Mouse (Mus musculus): ENCODE data around the gene Csrp1.

Csrp1 gene

DNA sequence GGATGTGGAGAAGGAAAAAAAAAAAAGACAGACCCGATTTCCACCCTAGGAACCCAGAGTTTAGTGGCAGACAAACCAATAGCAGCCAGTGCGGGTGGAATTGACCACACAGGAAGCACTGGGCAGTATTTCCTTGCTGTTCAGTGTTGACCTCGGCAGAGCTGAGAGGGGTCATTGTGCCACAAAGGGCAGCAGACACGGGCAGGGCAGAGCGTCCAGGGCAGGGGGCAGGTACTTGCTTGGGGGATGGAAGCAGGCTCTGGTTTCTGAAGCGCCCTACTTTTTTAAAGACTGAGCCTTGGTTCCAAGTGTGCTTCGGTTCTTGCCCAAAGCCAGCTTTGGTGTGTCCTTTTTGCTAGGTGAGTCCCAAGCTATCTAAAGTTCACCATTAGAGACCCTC, 50.4 kb downstream of the Csrp1 start:
- in situ Hi-C loops (cut with MseI, MboI): no loop called here

DNA sequence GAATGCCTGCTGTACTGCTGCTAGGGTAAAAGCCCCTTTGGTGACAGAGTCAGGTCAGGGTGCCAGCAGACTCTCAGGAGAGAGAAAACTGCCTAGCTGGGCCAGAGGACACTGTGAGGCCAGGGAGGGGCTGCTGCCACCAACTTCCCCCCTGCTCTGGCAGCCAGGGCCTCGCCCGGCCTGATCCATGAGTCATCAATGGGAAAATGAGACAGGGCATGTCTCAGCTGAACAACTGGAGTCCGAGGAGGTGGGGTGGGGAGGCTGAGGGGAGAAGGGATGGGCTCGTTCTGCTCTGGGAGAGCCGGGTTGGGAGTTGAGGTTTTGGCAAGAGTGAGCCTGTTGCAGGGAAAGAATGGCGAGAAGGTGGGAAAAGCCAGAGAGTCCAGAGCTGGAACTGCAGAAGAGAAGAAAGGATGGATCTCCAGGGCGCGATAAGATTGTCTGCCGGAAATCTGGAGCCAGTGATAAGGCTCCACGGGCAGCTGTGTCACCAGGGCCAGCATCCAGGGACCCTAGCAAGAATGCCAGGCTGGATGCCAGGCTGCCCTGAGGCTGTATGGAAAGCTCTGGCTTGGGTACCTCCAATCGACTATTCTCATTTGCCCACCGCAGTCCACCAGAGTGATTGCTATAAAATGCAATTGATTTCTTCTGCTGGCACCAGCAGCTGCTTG, 51.2 kb downstream of the Csrp1 start:
- in situ Hi-C loops (cut with MseI, MboI): no loop called here

DNA sequence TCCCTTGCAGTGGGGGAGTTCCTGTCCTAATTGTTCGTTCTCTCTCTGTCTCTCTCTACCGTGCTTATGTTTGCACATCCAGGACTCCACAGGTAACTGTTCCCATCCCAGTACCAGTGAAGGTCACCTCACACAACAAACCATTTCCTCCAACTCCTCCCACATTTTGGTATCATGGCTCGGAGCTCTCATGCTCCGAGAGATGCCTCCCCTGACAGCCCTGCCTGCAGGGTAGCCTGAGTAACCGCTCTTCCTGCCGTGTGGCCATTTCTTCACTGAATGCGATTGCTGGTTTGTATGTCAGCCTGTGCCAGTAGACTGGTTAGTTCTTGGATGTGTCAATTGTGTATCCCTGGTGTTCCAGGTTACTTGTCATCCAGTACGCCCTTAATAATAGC, 51.7 kb downstream of the Csrp1 start:
- in situ Hi-C loops (cut with MseI, MboI): no loop called here

DNA sequence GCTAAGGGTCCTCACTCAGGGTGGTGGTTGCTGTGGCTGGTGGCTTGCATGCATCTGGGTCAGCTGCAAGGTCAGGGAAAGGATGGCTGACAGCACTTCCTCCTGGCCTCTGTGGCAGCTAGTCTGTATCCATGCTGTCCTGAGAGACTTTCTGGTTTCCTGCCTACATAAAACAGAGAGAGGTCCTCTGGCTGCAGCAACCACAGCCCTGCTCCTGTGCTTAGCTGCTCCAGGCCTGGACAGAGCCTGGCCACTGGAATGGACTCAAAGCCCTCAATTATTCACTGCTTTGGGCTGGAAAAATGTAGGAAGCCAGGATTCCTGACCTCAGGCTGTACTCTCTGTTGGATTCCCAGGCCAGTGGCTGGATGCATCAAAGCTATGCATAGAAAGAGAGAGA, 56.7 kb downstream of the Csrp1 start:
- in situ Hi-C loops (cut with MseI, MboI): no loop called here

DNA sequence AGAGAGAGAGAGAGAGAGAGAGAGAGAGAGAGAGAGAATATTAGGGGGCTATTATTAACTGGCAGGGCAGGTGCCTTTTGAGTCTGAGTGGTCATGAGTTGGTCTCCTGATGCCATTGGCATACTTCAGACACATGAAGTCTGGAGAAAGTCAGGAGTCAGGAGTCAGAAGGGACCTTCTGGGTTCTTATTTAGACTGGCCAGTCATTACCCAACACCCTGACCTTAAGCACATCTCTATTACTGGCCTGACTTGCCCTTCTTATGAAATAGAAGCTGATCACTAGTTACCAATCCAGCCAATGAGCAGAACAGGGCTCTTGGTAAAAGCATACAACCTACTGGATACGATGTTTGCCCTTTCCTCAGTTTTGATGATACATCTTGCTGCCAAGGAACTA, 57.2 kb downstream of the Csrp1 start:
- in situ Hi-C loops (cut with MseI, MboI): no loop called here

DNA sequence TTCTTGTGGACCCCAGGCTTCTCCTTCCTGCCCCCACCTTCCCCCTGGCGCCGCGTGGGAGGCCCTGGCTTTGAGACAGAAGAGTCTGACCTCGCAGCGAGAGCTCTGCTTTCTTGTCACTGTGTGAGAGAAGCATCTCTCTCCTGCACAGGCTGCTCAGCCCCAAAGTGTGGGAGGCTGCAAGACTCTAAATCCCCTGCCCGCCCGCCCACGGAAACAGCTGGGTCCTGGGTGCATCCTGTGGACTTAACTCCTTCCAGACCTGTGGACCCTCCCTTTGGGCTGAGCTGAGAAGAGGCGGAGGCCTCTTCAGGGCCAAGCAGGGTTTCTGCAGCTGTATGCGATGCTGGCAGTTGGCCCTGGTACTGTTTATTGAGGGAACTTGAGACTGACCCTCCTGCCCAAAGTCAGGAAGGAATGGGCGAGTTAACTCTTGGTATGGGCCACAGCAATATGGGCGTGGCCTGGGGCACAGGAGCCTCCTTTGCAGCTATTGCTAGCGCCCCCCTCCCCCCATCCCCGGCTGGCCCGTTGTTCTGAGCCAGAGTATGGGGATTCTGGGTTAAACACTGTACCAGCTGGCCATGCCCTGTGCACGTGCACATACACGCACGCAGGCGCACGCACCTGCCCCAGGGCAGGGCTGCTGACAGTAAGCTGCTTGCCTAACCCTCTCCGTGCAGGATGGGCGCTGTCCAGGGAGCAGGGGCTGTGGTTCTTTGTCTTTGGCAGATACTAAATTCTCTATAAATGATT, 59.1 kb downstream of the Csrp1 start, which contains the start of gene Tnni1:
Gene Tnni1 (plus strand): TSS at position 655 of the 756 bp plus-strand sequence.
- in situ Hi-C loops (cut with MseI, MboI): no loop called here

DNA sequence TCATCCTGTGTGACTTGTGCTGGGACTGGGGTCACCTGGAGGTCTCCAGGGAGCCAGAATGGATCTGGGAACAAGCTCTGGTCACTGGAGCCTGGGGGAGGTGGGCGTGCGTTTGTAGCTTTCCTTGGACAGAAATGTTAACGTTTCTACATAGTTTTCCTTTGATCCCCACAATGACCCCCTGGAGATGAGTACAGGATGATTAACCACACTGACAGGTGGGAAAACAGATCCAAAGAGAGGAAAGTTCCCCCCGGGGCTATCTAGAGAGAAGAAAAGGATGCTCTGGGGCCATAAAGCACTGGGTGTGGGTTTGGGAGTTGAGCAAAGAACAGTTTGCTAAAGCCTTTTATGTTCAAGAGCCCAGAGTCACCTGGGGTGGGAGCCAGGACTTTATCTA, 60.8 kb downstream of the Csrp1 start:
- in situ Hi-C loops (cut with MseI, MboI): loop anchor here in 1 of 2 experiments (10.0 kb wide), 1 partner anchor 66 kb away; no protein-coding TSS in a partner anchor

DNA sequence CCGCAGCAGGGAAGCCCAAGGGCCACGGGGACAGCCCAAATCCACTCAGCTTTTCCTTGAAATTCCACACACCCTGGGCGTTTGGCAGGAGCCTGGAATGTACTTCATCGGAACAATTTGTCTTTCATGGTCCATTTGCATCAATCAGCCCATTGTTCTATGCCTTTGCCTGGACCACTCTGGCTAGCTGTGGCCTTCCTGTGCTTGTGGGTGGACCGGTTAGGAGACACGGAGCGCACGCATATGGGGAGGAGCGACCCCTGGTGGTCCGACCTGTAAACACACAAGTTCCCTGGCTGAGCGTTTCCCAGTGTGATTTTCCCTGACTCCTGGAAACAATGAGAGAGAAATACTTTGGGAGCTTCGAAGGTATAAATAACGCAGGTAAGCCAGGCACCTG, 61.4 kb downstream of the Csrp1 start:
- in situ Hi-C loops (cut with MseI, MboI): loop anchor here in 1 of 2 experiments (10.0 kb wide), 1 partner anchor 66 kb away; no protein-coding TSS in a partner anchor

DNA sequence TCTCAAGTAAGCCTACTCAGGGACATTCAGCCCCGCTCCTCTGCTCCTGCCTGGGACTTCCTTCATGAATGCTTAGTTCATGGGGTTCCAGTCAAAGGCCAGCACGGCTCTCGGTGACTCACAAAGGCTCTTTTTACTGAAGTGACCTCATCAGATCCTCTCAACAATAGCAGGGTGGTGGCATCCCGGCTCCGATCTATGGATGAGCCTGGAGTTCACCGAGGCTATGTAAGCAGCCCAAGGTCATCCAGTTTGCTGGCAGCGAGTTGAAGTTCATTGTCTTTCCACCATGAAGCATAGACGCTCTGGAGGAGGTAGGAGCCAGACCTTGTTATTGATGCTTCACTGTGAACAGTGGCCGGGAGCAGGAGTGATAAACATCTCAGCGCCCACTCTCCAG, 63.0 kb downstream of the Csrp1 start:
- in situ Hi-C loops (cut with MseI, MboI): loop anchor here in 1 of 2 experiments (10.0 kb wide), 1 partner anchor 68 kb away; no protein-coding TSS in a partner anchor

DNA sequence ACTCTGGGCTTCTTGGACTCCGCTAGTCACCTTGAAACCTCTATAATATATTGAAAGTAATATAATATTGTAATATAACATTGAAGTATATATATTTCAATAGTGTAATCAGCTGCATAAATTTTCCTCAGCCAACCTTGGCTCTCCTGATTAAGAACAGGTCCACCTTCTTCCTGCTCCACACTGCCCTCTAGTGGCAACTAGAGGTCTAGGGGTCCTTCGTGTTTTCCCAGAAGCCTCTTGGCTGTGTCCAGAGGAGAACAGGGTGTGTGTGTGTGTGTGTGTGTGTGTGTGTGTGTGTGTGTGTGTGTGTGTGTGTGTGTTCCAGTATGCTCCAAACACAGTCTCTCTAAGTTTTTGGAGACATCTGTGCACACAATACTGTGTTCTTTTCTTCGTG, 67.9 kb downstream of the Csrp1 start:
- in situ Hi-C loops (cut with MseI, MboI): loop anchor here (5.0 to 10.0 kb wide), 3 partner anchors 35 to 73 kb away; no protein-coding TSS in a partner anchor

DNA sequence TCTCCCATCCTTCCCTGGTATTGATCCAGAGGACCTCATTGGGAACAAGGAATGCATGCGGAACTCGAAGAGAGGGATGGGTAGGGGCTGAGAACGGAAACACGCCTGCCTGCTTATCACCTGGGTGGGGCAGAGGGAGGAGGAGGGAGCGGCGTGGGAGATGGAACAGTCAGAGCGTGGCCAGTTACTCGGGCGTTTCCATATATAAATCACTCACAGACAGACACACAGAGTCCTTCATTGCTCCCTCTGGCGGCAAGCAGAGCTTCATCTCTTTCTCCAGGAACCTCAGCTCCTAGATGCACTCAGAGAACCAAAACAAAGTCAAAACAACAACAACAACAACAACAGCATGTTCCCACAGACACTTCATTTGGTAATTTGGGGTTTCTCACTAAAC, 68.8 kb downstream of the Csrp1 start:
- in situ Hi-C loops (cut with MseI, MboI): loop anchor here (5.0 to 10.0 kb wide), 3 partner anchors 36 to 74 kb away; no protein-coding TSS in a partner anchor

DNA sequence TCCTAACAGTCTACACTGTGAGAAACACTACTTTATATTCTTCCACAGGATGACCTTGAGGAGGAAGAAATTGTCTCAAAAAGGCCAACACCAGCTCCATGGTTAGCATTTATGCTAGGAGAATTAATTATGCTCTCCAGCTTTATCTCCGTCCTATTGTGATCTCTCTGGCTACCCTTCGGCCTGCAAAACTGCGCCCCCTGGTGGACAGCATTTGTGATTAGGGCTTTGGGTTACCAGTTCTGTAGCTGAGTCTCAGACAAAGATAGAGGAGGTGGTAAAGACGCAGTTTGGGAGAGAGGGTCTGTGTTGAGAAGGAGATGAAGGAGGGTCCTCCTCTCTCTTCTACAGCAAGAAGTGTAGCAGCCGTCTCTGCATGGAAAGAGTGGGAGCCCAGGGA, 70.0 kb downstream of the Csrp1 start:
- in situ Hi-C loops (cut with MseI, MboI): loop anchor here (5.0 to 10.0 kb wide), 3 partner anchors 38 to 75 kb away; no protein-coding TSS in a partner anchor

DNA sequence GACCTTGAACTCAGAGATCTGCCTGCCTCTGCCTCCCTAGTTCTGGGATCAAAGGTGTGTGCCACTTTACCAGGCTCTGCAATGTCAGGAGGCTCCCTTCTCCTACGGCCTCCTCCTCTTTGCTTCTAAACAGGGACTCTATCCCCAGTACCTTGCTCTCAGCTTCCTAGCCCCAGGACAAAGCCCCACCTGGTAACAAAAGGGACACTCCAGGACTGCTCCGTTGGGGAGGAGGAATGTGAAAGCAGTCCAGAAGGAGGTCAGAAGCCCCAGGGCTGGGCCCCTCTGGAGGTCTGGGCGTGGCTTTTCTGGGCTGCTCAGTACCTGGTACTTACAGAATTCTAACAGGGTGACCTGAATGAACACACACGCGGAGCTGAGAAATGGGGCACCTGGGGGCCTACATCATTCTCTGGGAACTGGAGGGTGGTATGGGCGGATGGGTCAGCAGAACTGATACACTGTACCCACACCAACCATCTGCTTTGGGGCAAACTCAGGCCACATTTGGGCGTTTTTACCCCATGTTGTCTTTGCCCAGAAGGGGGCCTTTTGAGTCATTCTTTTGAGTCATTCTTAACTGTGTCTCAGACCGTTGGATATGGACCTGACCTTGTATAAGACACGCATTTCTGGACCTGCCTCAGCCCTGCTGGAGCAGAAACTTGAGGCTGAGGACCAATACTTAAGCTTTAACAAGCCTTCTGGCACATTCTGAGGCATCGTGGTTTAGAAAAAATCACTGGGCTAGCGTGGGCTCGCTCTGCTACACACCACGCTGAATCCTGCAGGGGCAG, 72.5 kb downstream of the Csrp1 start:
- in situ Hi-C loops (cut with MseI, MboI): no loop called here

DNA sequence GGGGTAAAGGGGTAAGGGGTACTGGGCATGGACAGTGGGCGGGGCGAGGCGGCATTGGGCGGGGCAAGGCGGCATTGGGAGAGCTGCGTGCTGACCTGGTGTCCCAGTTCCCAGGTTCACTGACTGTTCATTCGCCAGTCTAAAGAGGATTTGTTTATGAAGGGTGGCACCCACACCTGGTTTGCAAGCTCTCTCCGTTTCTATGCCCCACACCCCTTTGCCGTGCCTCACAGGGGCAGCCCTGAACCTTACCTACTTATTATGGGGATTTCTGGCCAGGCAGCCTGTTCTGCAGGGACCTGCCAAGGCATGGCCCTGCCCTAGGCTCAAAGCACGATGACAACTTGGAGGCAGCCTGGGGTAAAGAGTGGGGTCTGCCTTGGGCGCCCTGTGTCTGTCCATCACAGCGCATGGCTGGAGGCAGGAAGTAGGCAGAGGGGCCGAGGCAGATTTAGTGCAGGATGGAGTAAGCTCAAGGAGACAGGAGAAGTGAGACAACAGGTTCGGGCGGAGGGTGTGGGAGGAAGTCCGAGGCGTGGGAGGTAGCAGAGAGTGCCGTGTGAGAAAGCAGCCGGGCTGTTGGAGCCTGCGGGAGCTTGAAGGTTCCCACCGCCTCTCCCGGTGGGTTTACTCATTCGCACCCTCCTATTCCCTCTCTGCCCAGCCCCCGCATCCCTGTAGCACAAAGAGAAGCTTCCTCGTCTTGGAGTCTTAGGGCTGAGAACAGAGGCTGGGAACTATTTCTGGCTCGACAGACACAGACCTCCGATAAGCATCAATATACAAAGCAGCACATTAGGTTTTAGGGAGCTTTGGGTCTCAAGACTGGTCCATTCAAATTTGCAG, 73.7 kb downstream of the Csrp1 start:
- in situ Hi-C loops (cut with MseI, MboI): no loop called here

DNA sequence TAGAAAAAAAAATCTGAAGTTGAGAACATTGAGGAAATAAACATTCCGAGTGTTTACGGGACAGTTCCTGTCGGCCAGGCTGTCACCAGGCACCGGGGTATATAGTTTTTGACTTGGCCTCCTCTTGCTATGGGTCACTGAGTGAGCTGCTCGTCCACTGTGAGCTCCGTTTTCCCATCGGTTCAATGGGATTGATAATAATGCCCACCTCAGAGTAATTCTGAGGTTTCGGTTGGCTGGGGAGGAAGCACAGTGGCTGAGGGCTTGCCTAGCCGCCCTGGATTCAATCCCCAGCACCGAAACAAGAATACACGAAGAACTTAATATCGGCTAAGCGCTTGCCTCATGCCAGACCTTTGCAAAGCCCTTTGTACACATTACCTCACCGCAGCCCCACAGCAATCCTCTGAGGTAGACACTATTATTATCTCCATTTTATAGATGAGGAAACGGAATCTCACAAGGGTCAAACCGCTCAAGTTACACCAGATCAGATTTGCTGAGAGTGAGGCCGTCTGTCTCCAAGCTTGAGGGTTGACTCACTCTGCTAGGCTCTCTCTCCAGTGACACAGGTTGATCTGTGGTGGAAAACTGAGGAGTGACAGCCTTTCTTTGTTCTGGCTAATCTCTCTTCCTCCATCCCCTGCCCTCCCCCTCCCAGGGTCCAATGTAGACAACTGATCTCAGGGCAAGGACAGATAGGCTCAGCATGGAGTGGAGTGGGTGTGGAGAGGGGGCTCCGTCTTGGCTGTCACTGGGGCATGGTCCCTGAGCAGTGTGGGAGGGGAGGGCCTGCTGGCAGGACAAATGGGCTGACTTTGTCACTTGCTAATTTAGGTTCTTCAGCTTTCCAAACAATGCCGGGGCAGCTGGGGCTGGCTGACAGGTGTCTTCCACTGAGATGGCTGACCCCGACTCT, 74.6 kb downstream of the Csrp1 start:
- in situ Hi-C loops (cut with MseI, MboI): no loop called here

DNA sequence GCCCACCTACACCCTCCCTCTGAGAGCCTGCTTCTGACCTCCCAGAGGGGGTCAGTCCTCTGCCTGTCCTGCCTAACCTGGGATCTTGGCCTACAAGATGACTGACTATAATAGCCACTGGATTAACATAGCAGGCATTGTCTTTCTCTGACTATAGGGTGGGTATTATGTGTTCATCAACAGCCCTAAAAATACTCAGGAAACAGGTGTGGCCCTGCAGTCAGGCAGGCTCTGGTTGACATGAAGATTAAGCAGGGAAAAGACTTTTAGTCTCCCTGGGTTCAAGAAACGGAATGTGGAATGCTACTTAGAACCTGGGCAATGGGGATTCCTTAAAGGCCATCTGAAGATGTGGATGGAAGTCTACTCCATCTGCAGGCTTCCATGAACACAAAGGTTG, 78.6 kb downstream of the Csrp1 start:
- in situ Hi-C loops (cut with MseI, MboI): no loop called here

DNA sequence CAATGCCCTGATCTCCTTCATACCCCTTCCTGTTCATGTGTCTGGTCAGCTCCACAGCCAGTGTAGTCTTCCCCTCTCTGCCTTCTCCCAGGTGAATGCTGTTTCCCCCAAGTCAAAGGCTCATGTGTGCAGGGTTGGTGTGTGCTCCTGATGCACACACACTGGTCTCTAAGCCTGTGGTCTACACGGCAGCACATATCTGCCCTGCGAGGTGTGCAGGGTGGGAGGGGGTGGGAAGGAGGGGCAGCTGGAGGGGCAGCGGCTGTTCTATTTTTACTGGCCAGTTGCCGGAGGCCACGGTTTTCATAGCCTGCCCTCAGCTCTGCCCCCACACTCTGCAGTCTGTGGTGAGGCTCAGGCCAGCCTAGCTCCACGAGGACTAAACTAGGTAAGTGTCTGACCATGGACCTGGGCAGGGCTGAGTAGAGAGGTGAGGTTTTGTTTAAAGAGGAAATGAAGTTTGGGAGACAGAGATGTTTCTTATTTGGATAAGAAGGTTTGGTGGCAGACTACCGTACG, 79.3 kb downstream of the Csrp1 start:
- in situ Hi-C loops (cut with MseI, MboI): no loop called here

DNA sequence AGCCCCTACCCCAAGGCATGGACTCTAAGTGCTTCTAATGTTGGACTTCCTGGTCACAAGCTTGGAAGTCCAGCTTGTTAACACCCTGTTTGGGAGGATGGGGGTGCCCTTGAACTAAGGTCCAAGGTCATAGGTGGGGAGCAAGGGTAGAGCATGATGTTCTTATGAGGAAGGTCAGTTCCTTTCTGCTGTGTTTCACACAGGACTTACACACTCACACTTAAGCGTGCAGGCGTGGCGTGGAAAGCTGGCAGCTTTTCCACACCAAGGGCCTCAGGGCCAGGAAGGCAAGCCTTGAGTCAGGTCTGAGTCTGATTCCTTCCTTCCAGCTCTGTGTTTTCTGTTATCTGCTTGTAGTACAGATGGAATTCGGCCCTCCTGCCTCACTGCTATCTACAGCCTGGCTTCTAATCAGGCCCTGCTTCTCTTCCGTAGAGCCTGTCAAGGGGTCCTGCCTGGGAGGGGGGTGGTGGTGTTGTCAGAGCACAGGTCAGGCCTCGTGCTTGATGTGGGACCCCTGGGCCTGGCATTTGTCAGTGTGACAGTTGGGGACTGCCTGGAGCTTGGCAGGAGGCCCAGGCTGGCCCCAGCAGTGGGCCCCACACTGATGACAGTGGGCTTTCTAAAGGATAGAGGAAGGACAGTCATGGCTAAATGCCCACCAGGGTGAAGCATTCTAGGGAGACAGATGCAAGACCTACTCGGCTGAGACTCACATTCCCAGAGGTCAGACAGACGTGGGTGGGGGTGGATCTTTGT, 80.5 kb downstream of the Csrp1 start:
- in situ Hi-C loops (cut with MseI, MboI): no loop called here
